Mouse (Mus musculus) lung, postnatal 0 days (tissue): Measurements from ENCODE around the gene Setmar. TPM values are rescaled to one million over a fixed set of nuclear protein-coding genes. Genes with fewer than 3 reads are reported as not detected.
A peak's percentile ranks its signal among the peaks of the same experiment; 100 is the strongest.

Source experiments
- ATAC-seq: fragments of 200-750 bp; cut with Nextera tagmentation; 2 replicates; pipeline ENCODE4 v1.8.0; 2017; ENCODE audit warnings: moderate library complexity
- DNase-seq: peaks from one replicate; pipeline ENCODE4 v3.0.0-alpha.2; 2016; ENCODE audit warnings: low spot score
- H3K27ac ChIP-seq: fragments of 300-500 bp; sonication (generic); 2 replicates; pipeline ENCODE4 v1.5.1; 2014; ENCODE audit warnings: antibody characterized with exemption, mild to moderate bottlenecking, low read length, mixed read lengths
- H3K27me3 ChIP-seq: fragments of 300-500 bp; sonication (generic); replicated peaks from 2 replicates; pipeline ENCODE4 v1.6.1; 2014; ENCODE audit warnings: low read length, mixed read lengths; ENCODE audit not compliant: insufficient read depth
- H3K36me3 ChIP-seq: fragments of 300-500 bp; sonication (generic); 2 replicates; pipeline ENCODE4 v1.6.1; 2014; ENCODE audit warnings: low read length, mixed read lengths; ENCODE audit not compliant: insufficient read depth
- H3K4me1 ChIP-seq: fragments of 300-500 bp; sonication (generic); 2 replicates; pipeline ENCODE4 v1.6.1; 2014; ENCODE audit warnings: antibody characterized with exemption, low read depth, low read length, mixed read lengths; ENCODE audit not compliant: insufficient read depth
- H3K4me2 ChIP-seq: fragments of 300-500 bp; sonication (generic); replicated peaks from 2 replicates; pipeline ENCODE4 v1.6.1; 2014; ENCODE audit warnings: low read depth, mild to moderate bottlenecking, low read length, moderate library complexity, mixed read lengths
- H3K4me3 ChIP-seq: fragments of 300-500 bp; sonication (generic); 2 replicates; pipeline ENCODE4 v1.5.1; 2014; ENCODE audit warnings: low read depth, low read length
- H3K9ac ChIP-seq: fragments of 300-500 bp; sonication (generic); replicated peaks from 2 replicates; pipeline ENCODE4 v1.6.1; 2014; ENCODE audit warnings: low read depth, mild to moderate bottlenecking
- H3K9me3 ChIP-seq: fragments of 300-500 bp; sonication (generic); 2 replicates; pipeline ENCODE4 v1.6.1; 2016; ENCODE audit warnings: low read length, mixed read lengths
- CTCF ChIP-seq: IDR thresholded peaks from 2 replicates; pipeline ENCODE4 v1.5.1; 2016; ENCODE audit warnings: antibody characterized with exemption, mild to moderate bottlenecking
- EP300 ChIP-seq: IDR thresholded peaks from 2 replicates; pipeline ENCODE4 v1.6.1; 2016; ENCODE audit warnings: antibody characterized with exemption, mild to moderate bottlenecking, control low read depth
- WGBS: fragments of 180-500 bp; shearing (Covaris S2); extraction: QIAGEN DNeasy Blood & Tissue Kit; methylation state at CpG from one replicate; pipeline ENCODE4 v1.1.7; 2014; 5-methylcytosine and 5-hydroxymethylcytosine counted together
- polyA plus RNA-seq: library from polyadenylated mRNA; unstranded; fragments of >200 nt; fragmentation: Nextera tagmentation; extraction: Ambion mirVana; gene quantifications from 2 replicates; pipeline ENCODE4 v1.2.1, GENCODE M21; 2015

Gene Setmar
- polyA plus RNA-seq, 1 experiment from 2014 or later = 6.6 TPM

- ATAC-seq (no peak), DNase-seq (peak; percentile 68)
- H3K27ac ChIP-seq = no peak overlapping the region
- H3K4me1 ChIP-seq = no peaks in the 10 kb centered on the region
- H3K4me3 ChIP-seq = no peak overlapping the region
- H3K27me3 ChIP-seq = no peaks in the 10 kb centered on the region
- 44% methylated on average over 3 of the region's 3 CpGs for WGBS
- TF ChIP-seq EP300 (peak; percentile 79), CTCF (no peak)
- H3K36me3 ChIP-seq = no peaks in the 10 kb centered on the region
- H3K9me3 ChIP-seq = no peaks in the 10 kb centered on the region
- no peak overlapping the region for H3K4me2 ChIP-seq
- H3K9ac ChIP-seq = no peak overlapping the region
These were observed 3.7 kb upstream of the Setmar start for GRCm38 (mm10) chr6:108061121-108061520.

- Histone ChIP-seq H3K36me3 (no peaks in the 10 kb centered on the region), H3K27ac (peak overlapping the region; percentile 90), H3K4me3 (peak overlapping the region; percentile 51), H3K9ac (0 out of 2 replicates have a peak overlapping the region, but pooled peaks have one; percentile 26), H3K4me1 (no peaks in the 10 kb centered on the region), H3K9me3 (no peaks in the 10 kb centered on the region), H3K4me2 (peak overlapping the region; percentile 74), H3K27me3 (no peaks in the 10 kb centered on the region)
- WGBS = 7% methylated on average over 6 of the region's 6 CpGs
- DNase-seq = peak; percentile 94
- TF ChIP-seq CTCF (peak; percentile 69), EP300 (no peak)
- ATAC-seq = peak; percentile 73
These were observed 738 bp downstream of the Setmar start for GRCm38 (mm10) chr6:108065583-108065982.

- no peak overlapping the region for H3K4me3 ChIP-seq
- no peak overlapping the region for H3K9ac ChIP-seq
These were observed 6.1 kb downstream of the Setmar start for GRCm38 (mm10) chr6:108070947-108071346.

GRCm38 (mm10) chr6:108073071-108073470, 8.2 kb downstream of the Setmar start:
- H3K27me3 ChIP-seq = no peaks in the 10 kb centered on the region
- ATAC-seq = no peak
- no peak overlapping the region for H3K4me2 ChIP-seq
- WGBS = 85% methylated on average over 5 of the region's 5 CpGs
- H3K9me3 ChIP-seq = no peaks in the 10 kb centered on the region
- H3K36me3 ChIP-seq = 0 out of 2 replicates have a peak, but pooled peaks cover 14% of the 10 kb centered on the region
- DNase-seq = no peak
- TF ChIP-seq CTCF (no peak), EP300 (no peak)
- H3K27ac ChIP-seq = no peak overlapping the region
- no peak overlapping the region for H3K4me3 ChIP-seq
- H3K4me1 ChIP-seq = no peaks in the 10 kb centered on the region
- no peak overlapping the region for H3K9ac ChIP-seq

More at GRCm38 (mm10) chr6:108070947-108071346, 6.1 kb downstream of the Setmar start:
- Histone ChIP-seq H3K9me3 (no peaks in the 10 kb centered on the region), H3K27me3 (no peaks in the 10 kb centered on the region), H3K36me3 (0 out of 2 replicates have a peak, but pooled peaks cover 10% of the 10 kb centered on the region), H3K27ac (no peak overlapping the region), H3K4me1 (no peaks in the 10 kb centered on the region), H3K4me2 (no peak overlapping the region)
- WGBS = 93% methylated on average over 7 of the region's 7 CpGs
- no peak for TF ChIP-seq EP300
- TF ChIP-seq CTCF = no peak
- DNase-seq (no peak), ATAC-seq (no peak)

GRCm38 (mm10) chr6:108073931-108074330, 9.1 kb downstream of the Setmar start:
- no peaks in the 10 kb centered on the region for H3K4me1 ChIP-seq
- H3K4me2 ChIP-seq = no peak overlapping the region
- ATAC-seq = no peak
- no peak overlapping the region for H3K4me3 ChIP-seq
- no peaks in the 10 kb centered on the region for H3K9me3 ChIP-seq
- 80% methylated on average over 2 of the region's 2 CpGs for WGBS
- no peaks in the 10 kb centered on the region for H3K27me3 ChIP-seq
- TF ChIP-seq EP300 = no peak
- no peak for TF ChIP-seq CTCF
- 0 out of 2 replicates have a peak, but pooled peaks cover 14% of the 10 kb centered on the region for H3K36me3 ChIP-seq
- H3K9ac ChIP-seq = no peak overlapping the region
- no peak for DNase-seq
- no peak overlapping the region for H3K27ac ChIP-seq

- 87% methylated on average over 10 of the region's 10 CpGs for WGBS
- H3K27ac ChIP-seq = no peak overlapping the region
- DNase-seq (no peak), ATAC-seq (no peak)
- TF ChIP-seq CTCF (no peak), EP300 (no peak)
- H3K4me3 ChIP-seq = no peak overlapping the region
- H3K9ac ChIP-seq = no peak overlapping the region
- H3K9me3 ChIP-seq = no peaks in the 10 kb centered on the region
- no peaks in the 10 kb centered on the region for H3K27me3 ChIP-seq
- no peaks in the 10 kb centered on the region for H3K4me1 ChIP-seq
- no peak overlapping the region for H3K4me2 ChIP-seq
- 0 out of 2 replicates have a peak, but pooled peaks cover 14% of the 10 kb centered on the region for H3K36me3 ChIP-seq
These were observed 9.8 kb downstream of the Setmar start for GRCm38 (mm10) chr6:108074624-108075023.

GRCm38 (mm10) chr6:108075857-108076256, 11.0 kb downstream of the Setmar start:
- TF ChIP-seq CTCF (no peak), EP300 (no peak)
- H3K9me3 ChIP-seq = no peaks in the 10 kb centered on the region
- no peaks in the 10 kb centered on the region for H3K4me1 ChIP-seq
- no peak overlapping the region for H3K27ac ChIP-seq
- H3K9ac ChIP-seq = no peak overlapping the region
- no peaks in the 10 kb centered on the region for H3K27me3 ChIP-seq
- DNase-seq = no peak
- H3K4me2 ChIP-seq = no peak overlapping the region
- H3K36me3 ChIP-seq = 0 out of 2 replicates have a peak, but pooled peaks cover 14% of the 10 kb centered on the region
- WGBS = 92% methylated on average over 7 of the region's 7 CpGs
- ATAC-seq = no peak
- no peak overlapping the region for H3K4me3 ChIP-seq
